Mouse (Mus musculus): ENCODE measurements around the gene E330009J07Rik. TPM values are rescaled to one million over a fixed set of nuclear protein-coding genes. Genes with fewer than 3 reads are reported as not detected.

Gene E330009J07Rik
- polyA plus RNA-seq (2015; fragmentation: Nextera tagmentation; extraction: Ambion mirVana) = 9.3 and 10.1 TPM in 2 replicates

GRCm38 (mm10) chr6:40436047-40436483 is at the start of gene E330009J07Rik:
Gene E330009J07Rik (minus strand): TSS chr6:40436135.
- H3K27ac ChIP-seq = peak within 1 kb of the TSS; percentile 39; the same call in 1 of the 2 replicates
- ATAC-seq (ENCODE audit: low FRiP score, low read depth) = peak; percentile 92

DNA sequence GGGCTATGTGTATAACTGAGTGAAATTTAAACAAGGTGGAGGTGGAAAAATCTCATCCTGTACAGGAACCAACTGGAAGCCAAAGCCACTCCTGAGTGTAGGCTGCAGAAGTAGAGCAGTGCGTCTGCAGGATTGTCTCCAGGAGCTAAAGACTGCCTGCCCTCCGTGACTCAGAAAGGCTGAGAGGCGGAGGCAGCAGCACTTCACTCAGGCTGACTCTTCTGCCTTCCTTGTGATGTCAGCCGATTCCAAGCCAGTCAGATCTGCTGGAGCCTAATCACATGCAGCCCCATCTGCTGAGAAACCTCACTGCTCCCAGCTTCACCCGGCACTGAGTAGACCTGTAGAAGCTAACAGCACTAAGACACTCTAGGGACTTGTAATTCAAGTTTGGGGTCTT is 46.4 kb upstream of the E330009J07Rik start:
- no peak overlapping the region for H3K4me2 ChIP-seq (replicated peaks)
- H3K4me3 ChIP-seq = no peak overlapping the region
- no peaks in the 10 kb centered on the region for H3K27me3 ChIP-seq
- no peak overlapping the region for H3K9ac ChIP-seq
- no peak overlapping the region for H3K27ac ChIP-seq
- 88% methylated on average over 5 of the region's 5 CpGs for WGBS
- no peaks in the 10 kb centered on the region for H3K4me1 ChIP-seq
- peaks cover 60% of the 10 kb centered on the region for H3K36me3 ChIP-seq
- H3K9me3 ChIP-seq = no peaks in the 10 kb centered on the region
- ATAC-seq (ENCODE audit: low FRiP score, low read depth) = no peak

More at GRCm38 (mm10) chr6:40436047-40436483, at the start of gene E330009J07Rik:
- H3K27me3 ChIP-seq = peaks cover 28% of the 10 kb centered on the region
- under 1% methylated on average over 32 of the region's 38 CpGs for WGBS
- H3K9ac ChIP-seq = peak within 1 kb of the TSS; percentile 86
- H3K4me3 ChIP-seq = peak within 1 kb of the TSS; percentile 78
- H3K9me3 ChIP-seq = no peaks in the 10 kb centered on the region
- H3K4me1 ChIP-seq = peaks cover 18% of the 10 kb centered on the region
- peak within 1 kb of the TSS; percentile 89 for H3K4me2 ChIP-seq (replicated peaks)
- no peaks in the 10 kb centered on the region for H3K36me3 ChIP-seq

GRCm38 (mm10) chr6:40479705-40480104 is 43.8 kb upstream of the E330009J07Rik start:
- Histone ChIP-seq H3K4me3 (no peak overlapping the region), H3K9ac (no peak overlapping the region), H3K27ac (no peak overlapping the region), H3K9me3 (no peaks in the 10 kb centered on the region), H3K4me1 (no peaks in the 10 kb centered on the region), H3K36me3 (peaks cover 73% of the 10 kb centered on the region), H3K4me2 (replicated peaks) (no peak overlapping the region), H3K27me3 (no peaks in the 10 kb centered on the region)
- WGBS = 96% methylated on average over 1 of the region's 1 CpGs
- ATAC-seq (ENCODE audit: low FRiP score, low read depth) = no peak

DNA sequence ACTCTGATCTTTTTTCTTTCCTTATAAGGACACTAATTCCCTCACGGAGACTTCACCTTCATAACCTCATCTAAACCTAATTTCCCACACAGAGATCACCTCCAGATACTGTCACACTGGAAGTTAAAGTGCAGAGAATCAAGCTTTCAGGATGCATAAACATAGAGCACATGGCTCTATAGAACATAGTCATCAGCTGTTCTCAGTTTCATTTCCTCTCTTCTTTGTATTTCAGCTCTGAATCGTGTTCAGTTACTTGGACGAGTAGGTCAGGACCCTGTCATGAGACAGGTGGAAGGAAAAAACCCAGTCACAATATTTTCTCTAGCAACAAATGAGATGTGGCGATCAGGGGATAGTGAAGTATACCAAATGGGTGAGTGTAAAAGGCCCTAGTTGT is 40.2 kb upstream of the E330009J07Rik start:
- no peak overlapping the region for H3K27ac ChIP-seq
- 92% methylated on average over 4 of the region's 4 CpGs for WGBS
- ATAC-seq (ENCODE audit: low FRiP score, low read depth) = no peak
- no peaks in the 10 kb centered on the region for H3K9me3 ChIP-seq
- H3K4me2 ChIP-seq (replicated peaks) = no peak overlapping the region
- no peaks in the 10 kb centered on the region for H3K27me3 ChIP-seq
- H3K9ac ChIP-seq = no peak overlapping the region
- no peak overlapping the region for H3K4me3 ChIP-seq
- peaks cover 7% of the 10 kb centered on the region for H3K4me1 ChIP-seq
- peaks cover 56% of the 10 kb centered on the region for H3K36me3 ChIP-seq

DNA sequence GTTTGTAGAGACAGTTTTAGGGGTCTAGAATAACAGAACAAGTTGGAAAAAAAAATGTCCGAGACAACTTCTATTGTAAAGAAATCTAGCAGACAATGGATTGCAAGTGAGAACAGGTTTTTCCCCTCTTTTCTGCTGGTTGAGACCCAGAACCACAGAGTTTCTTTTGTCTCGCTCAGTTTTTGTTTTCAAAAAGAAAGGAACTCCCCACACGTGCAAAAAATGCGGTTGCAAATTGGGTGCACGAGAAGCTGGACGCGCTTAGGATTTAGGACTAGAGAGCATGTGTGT is 35.7 kb upstream of the E330009J07Rik start:
- peak; percentile 12; the same call in 1 of the 2 replicates for ATAC-seq (ENCODE audit: low FRiP score, low read depth)
- no peaks in the 10 kb centered on the region for H3K27me3 ChIP-seq
- WGBS = under 1% methylated on average over 7 of the region's 7 CpGs
- H3K4me2 ChIP-seq (replicated peaks) = peak overlapping the region; percentile 75
- peaks cover 7% of the 10 kb centered on the region for H3K4me1 ChIP-seq
- peak overlapping the region; percentile 92 for H3K9ac ChIP-seq
- peaks cover 32% of the 10 kb centered on the region for H3K36me3 ChIP-seq
- no peaks in the 10 kb centered on the region for H3K9me3 ChIP-seq
- peak overlapping the region; percentile 79 for H3K4me3 ChIP-seq
- peak overlapping the region; percentile 96 for H3K27ac ChIP-seq

GRCm38 (mm10) chr6:40470916-40471719 is 35.2 kb upstream of the E330009J07Rik start, which contains the start of gene Ssbp1:
Gene Ssbp1 (plus strand): TSS chr6:40471352.
- H3K9ac ChIP-seq = peak within 1 kb of the TSS; percentile 92
- peak within 1 kb of the TSS; percentile 75 for H3K4me2 ChIP-seq (replicated peaks)
- H3K27ac ChIP-seq = peak within 1 kb of the TSS; percentile 96
- H3K4me1 ChIP-seq = peaks cover 7% of the 10 kb centered on the region
- H3K36me3 ChIP-seq = peaks cover 28% of the 10 kb centered on the region
- WGBS = 1% methylated on average over 54 of the region's 54 CpGs
- peak; percentile 97 for ATAC-seq (ENCODE audit: low FRiP score, low read depth)
- peak within 1 kb of the TSS; percentile 79 for H3K4me3 ChIP-seq
- no peaks in the 10 kb centered on the region for H3K27me3 ChIP-seq
- H3K9me3 ChIP-seq = no peaks in the 10 kb centered on the region

DNA sequence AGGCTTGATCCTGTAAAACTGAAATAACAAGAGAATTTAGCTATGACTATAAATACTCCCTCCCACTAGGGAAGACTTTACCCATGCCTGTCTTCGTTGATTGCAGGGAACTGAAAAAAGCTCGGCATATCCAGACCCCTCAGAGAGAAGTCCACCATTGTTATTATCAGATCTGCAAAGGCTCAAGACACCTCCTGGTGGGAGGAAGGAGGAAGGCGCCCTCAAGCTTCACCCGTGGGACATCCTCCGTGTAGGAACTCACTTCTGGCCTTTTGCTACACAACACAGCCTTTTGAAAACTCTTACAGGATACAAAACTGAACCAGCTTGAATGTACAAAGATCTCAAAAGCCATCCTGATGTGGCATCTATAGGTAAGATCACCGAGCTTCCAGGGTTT is 29.8 kb upstream of the E330009J07Rik start:
- H3K27me3 ChIP-seq = no peaks in the 10 kb centered on the region
- no peaks in the 10 kb centered on the region for H3K9me3 ChIP-seq
- 52% methylated on average over 6 of the region's 6 CpGs for WGBS
- ATAC-seq (ENCODE audit: low FRiP score, low read depth) = no peak
- H3K4me3 ChIP-seq = no peak overlapping the region
- no peaks in the 10 kb centered on the region for H3K4me1 ChIP-seq
- no peak overlapping the region for H3K9ac ChIP-seq
- no peaks in the 10 kb centered on the region for H3K36me3 ChIP-seq
- no peak overlapping the region for H3K27ac ChIP-seq
- H3K4me2 ChIP-seq (replicated peaks) = no peak overlapping the region

DNA sequence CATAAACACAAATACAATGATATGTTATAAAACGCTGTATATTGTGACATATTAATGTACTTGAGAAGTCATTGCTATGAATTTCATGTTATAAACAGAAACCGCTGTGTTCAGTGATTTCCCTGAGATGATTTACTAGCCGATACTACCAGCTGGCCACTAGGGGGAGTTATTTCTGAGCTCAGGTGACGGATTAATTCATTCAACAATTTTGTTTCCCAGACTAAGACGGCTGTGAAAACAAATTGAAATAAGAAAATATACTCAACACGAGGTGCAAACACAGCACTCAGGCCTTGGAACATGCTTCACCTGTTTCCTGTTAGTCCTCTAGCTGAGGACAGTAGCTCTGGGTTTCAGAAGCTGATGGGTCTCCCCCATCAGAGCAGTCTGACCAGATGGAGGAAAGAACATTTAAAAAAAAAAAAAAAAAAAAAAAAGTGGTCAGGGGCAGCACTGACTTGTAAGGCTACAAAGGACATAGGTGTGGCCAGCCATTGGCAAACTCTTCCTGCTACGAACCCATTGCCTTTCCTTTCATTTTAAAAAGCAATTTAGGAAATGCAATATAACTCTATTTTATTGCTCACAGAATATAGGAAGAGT is 18.6 kb upstream of the E330009J07Rik start:
- no peak for ATAC-seq (ENCODE audit: low FRiP score, low read depth)

GRCm38 (mm10) chr6:40448626-40449025 is 12.7 kb upstream of the E330009J07Rik start:
- ATAC-seq (ENCODE audit: low FRiP score, low read depth) = no peak
- H3K4me2 ChIP-seq (replicated peaks) = no peak overlapping the region
- no peaks in the 10 kb centered on the region for H3K9me3 ChIP-seq
- no peak overlapping the region for H3K9ac ChIP-seq
- no peak overlapping the region for H3K27ac ChIP-seq
- no peaks in the 10 kb centered on the region for H3K27me3 ChIP-seq
- no peaks in the 10 kb centered on the region for H3K36me3 ChIP-seq
- no peak overlapping the region for H3K4me3 ChIP-seq
- no peaks in the 10 kb centered on the region for H3K4me1 ChIP-seq

More for the DNA sequence above, 18.6 kb upstream of the E330009J07Rik start:
- WGBS = 24% methylated on average over 7 of the region's 7 CpGs
- Histone ChIP-seq H3K36me3 (no peaks in the 10 kb centered on the region), H3K4me2 (replicated peaks) (no peak overlapping the region), H3K4me3 (no peak overlapping the region), H3K4me1 (no peaks in the 10 kb centered on the region), H3K9ac (no peak overlapping the region), H3K27me3 (no peaks in the 10 kb centered on the region), H3K9me3 (no peaks in the 10 kb centered on the region), H3K27ac (no peak overlapping the region)

DNA sequence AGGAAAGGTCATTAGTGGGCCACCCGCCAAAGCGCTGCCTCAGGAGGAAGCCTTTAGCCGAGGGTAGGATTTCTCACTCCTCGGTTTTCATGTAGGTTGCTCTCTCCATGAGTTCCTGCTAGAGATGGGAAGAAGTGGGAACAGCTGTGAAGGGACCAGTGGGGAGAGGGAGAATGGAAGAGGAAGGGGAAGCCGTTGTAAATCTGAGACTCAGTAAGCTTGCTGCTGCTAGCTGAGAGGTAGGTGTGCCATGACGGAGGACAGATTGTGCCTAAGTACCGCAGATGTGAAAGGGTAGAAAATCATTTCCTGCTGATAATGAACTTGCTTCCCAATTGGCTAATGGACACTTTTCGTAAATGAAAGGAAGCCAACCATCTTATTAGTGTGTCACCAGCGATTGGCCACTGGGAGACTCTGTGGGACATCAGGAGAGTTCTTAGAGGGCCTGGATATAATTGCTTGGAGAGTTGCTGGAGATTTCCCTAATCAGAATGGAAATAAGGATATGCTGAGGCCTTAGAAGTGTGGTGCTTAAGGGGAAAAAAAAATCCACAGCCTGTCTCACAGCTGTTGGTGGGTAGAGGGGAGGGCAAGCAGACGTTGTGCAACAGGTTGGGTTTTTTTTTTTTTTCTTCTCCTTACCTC is 7.5 kb upstream of the E330009J07Rik start:
- WGBS = 11% methylated on average over 10 of the region's 10 CpGs
- no peaks in the 10 kb centered on the region for H3K36me3 ChIP-seq
- ATAC-seq (ENCODE audit: low FRiP score, low read depth) = no peak

GRCm38 (mm10) chr6:40441755-40442154 is 5.8 kb upstream of the E330009J07Rik start:
- Histone ChIP-seq H3K9me3 (no peaks in the 10 kb centered on the region), H3K9ac (no peak overlapping the region), H3K27me3 (peaks cover 40% of the 10 kb centered on the region), H3K27ac (no peak overlapping the region), H3K4me1 (no peaks in the 10 kb centered on the region), H3K4me3 (no peak overlapping the region), H3K4me2 (replicated peaks) (no peak overlapping the region), H3K36me3 (no peaks in the 10 kb centered on the region)
- 28% methylated on average over 3 of the region's 3 CpGs for WGBS
- ATAC-seq (ENCODE audit: low FRiP score, low read depth) = no peak

More for the DNA sequence above, 7.5 kb upstream of the E330009J07Rik start:
- Histone ChIP-seq H3K4me2 (replicated peaks) (no peak overlapping the region), H3K9ac (no peak overlapping the region), H3K4me3 (no peak overlapping the region), H3K9me3 (no peaks in the 10 kb centered on the region), H3K4me1 (no peaks in the 10 kb centered on the region), H3K27me3 (peaks cover 33% of the 10 kb centered on the region), H3K27ac (no peak overlapping the region)

DNA sequence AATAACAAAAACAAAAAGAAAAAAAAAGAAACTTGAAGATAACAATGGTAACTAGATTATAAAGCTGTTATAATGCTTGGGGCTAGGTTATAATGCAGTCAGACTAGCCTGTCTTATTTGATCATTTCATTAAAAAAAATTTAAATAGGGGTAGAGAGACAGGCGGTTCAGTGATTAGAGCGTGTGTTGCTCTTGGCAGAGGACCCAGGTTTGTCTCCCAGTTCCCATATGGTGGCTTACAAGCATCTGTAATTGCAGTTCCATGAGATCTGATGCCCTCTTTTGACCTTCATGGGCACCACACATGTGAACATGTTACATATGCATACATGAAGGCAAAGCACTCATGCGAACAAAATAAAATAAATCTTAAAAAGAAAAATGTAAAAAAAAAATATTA is 5.3 kb upstream of the E330009J07Rik start:
- no peak overlapping the region for H3K4me2 ChIP-seq (replicated peaks)
- no peaks in the 10 kb centered on the region for H3K4me1 ChIP-seq
- ATAC-seq (ENCODE audit: low FRiP score, low read depth) = no peak
- no peak overlapping the region for H3K27ac ChIP-seq
- no peaks in the 10 kb centered on the region for H3K9me3 ChIP-seq
- H3K4me3 ChIP-seq = no peak overlapping the region
- no peak overlapping the region for H3K9ac ChIP-seq
- peaks cover 40% of the 10 kb centered on the region for H3K27me3 ChIP-seq
- 70% methylated on average over 3 of the region's 3 CpGs for WGBS
- no peaks in the 10 kb centered on the region for H3K36me3 ChIP-seq

Data from limb, embryonic 13.5 days (tissue).